Mouse (Mus musculus) frontal cortex, adult 2 months (tissue): ENCODE data around the gene Lrrc8b. TPM values are rescaled to one million over a fixed set of nuclear protein-coding genes. Genes with fewer than 3 reads are reported as not detected.
A peak's percentile ranks its signal among the peaks of the same experiment; 100 is the strongest.

Experiments
- DNase-seq, 2 experiments: peaks; one replicate each; pipeline ENCODE4 v3.0.0; 2022; ENCODE audit warnings: low spot score in 1 of 2; ENCODE audit errors: extremely low spot score in 1 of 2
- polyA plus RNA-seq: library from polyadenylated mRNA; depleted of rRNA; stranded (reverse); fragments of >200 nt; gene quantifications from 2 replicates; pipeline ENCODE4 v1.2.3, GENCODE M21; 2012

The Lrrc8b gene
- polyA plus RNA-seq, 1 experiment, result 39.9 TPM

DNA sequence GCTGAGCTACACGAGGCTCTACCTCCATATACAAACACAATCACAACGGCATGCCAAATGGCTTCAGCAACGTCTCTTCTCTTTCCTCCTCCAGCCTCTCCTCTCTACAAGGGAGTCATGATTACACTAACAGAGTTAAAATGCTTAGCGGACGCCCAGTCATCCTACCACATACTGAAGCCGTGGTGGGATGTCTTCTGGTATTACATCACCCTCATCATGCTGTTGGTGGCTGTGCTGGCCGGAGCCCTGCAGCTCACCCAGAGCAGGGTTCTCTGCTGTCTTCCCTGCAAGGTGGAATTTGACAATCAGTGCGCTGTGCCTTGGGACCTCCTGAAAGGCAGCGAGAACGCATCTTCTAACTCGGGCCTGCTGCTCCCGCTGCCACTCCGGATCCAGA is 64.1 kb downstream of the Lrrc8b start:
- DNase-seq, result no peak

DNA sequence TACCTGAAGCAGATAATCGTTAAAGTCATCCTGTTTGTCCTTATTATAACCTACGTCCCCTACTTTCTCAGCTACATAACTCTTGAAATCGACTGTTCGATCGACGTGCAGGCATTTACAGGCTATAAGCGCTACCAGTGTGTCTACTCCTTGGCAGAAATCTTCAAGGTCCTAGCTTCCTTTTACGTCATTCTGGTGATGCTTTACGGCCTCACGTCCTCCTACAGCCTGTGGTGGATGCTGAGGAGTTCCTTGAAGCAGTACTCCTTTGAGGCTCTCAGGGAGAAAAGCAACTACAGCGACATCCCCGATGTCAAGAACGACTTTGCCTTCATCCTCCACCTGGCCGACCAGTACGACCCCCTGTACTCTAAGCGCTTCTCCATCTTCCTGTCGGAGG is 65.0 kb downstream of the Lrrc8b start:
- no peak for DNase-seq

DNA sequence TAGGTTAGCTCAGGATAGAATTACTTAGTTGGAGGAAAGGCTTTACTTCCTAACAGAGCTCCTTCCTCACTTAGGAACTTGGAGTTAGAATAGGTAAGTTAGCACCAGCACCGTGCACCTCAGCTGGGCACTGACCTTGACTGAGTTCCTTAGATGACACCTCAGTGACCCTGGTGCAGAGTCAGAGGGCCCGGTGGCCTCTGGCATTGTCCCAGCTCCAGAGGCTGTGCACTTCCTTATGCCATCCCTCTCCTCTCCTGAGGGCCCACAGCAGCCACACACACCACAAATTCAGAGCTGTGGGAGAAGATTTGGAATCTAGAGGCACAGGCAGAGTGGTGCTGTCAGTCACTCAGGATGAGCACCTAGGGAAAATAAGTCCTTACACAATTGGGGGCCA is 68.1 kb downstream of the Lrrc8b start:
- DNase-seq, result no peak

DNA sequence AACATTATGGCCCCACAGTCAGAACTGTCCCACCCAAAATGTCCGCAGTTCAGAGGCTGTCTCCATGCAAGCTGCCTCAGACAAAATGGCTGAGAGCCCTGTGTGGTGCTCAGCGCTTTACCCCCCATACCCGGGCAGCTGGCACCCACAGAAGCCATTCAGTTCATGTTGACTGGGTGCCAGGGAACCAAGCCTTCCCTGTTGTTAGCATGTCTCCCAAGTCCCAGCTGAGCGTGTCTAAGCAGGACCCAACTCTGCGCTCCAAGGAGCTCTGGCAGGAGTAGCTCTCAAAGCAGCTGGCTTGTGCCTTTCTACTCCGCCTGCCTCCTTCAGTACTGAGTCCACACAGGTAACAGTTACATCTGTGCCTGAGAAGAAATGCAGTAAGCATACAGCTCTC is 68.7 kb downstream of the Lrrc8b start:
- no peak for DNase-seq

DNA sequence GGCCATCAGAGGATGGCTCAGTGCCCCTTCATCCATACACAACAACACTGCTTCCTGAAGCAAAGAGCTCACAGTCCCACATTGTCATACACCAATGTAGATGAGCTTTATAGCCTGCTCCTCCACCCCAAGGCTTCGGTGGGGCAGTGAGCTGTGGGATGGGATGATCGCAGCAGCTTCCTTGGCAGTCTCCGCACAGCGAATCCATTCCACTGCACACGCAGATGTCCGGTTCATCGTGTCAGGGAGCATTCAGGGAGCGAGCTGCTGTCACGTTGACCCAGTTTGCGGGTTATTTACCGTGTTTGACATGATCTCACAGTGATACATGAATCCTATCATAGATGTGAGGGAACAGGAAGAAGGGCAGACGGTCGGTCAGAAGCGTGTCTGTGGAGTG is 69.3 kb downstream of the Lrrc8b start:
- DNase-seq, result no peak

DNA sequence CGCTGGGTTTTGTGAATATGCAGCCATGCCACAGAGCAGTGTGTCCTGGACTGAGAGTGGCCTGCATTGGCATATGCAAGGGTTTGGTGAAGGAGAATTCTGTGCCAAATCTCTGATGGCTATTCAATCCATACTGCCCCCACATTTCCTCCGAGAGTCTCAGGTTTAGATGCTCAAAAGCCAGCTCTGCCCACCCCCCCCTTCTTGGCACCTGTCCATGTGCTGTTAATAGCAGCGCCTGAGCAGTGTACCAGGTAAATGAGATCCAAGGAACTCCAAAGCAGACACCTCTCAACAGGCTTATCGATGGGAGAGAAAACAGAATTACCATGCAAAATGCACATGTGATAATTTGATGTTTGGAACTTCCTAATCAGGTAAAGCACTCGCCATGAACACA is 74.6 kb downstream of the Lrrc8b start:
- DNase-seq, result no peak

DNA sequence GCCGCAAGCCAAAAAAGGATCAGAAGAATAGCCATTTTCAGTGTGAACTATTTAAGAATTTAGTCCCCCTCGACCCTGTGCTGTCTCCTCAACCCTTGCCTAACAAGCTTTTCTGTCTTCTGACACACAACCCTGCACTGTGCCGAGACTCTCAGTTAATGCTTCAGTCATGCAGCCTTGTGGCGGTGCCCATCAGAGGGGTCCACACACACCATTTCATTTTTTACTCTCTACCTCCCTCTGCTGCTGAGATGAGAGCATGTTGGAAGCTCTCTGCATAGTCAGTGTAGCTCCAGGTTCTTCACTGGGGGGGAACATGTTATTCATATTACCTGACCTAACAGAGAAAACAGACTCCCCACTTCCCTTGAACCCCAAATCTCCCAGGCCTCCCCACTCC is 75.8 kb downstream of the Lrrc8b start:
- peak in 1 of 2 experiments; percentile 48 for DNase-seq

DNA sequence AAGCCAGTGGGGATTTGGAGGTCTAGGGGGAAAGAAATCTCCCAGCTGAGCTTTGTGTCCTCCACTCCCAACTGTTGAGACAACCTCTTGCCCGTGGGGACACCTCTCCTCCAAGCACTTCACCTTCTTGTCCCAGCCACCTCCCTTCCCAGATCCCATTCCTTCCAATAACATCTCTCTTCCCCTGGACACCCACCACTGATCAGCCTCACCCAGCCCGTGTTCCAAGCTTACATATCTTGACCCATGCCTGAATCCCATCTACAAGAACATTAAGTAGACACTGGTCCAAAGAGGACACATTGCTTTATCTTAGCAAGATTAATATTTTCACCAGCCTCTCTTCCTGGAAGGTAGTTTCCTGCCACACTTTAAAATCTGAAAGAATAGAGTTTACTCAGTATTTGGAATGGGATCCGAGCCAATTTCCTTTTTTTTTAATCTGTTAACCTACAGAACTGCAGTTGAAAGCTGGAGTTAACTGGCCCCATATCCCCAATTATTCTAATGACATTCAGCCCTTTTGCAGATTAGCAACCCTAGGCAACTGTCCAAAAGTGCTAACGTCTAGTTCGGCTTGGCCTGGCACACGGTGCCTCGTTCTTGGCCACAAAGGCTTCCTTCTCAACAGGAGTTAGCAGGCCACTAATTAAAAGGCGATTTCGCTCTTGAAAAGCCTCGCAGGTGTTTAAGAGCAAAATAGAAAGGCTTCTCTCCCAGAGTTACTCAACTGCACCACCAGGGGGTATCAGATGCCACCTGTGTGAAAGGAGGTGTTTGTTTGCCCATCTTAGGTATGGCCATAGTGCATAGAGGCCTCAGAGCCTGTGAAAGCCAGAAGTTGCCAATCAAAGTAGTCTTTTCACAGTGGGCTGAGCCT is 77.0 kb downstream of the Lrrc8b start:
- DNase-seq, result peak in 1 of 2 experiments; percentile 54

DNA sequence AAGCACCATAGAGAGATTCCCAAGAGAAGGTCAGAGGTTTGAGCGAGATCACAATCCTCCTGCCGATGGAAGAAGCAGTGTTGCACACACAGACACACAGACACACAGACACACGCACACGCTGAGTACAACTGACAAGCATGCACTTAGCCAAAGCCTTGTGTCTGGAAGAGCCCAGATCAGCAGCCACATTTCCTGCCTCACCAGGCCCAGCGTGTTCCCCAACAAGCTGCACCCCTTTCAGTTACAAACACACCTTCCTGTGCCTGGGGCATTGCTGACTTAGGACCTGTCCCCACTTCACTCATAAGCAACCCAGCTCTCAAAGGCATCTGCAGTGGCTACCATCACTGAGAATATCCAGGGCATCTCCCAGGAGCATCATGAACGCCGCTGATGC is 77.8 kb downstream of the Lrrc8b start:
- no peak for DNase-seq

DNA sequence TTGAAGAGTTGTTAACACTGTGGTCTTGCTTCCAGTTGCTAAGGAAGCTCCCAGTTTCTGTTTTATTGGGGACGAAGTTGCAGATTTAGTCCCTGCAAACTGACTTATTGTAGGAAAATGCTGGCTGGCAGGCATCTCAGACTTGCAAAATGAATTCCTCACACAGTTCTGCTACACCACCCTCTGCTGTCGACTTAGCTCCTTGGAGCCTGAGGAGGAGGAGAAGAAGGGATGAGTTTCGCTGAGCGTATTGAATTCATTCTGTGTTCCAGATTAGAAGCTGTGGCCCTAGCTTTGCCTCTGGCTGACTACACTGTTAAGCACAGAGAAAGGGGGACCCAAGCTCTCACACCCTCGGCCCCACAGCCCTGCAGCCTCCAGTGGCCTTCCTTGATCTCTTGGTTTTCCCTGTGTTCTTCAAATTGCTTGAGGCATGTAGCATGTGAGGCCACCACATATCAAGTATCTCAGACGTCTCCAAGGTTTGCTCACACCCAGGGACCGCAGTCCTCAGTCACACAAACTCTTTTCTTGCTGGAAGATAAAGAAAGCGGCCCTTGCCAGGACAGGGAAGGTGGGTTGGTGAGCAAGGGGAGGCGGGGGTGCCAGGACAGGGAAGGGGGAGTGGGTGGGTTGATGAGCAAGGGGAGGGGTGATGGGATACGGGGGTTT is 78.8 kb downstream of the Lrrc8b start:
- DNase-seq, result peak; percentile 56 to 74

DNA sequence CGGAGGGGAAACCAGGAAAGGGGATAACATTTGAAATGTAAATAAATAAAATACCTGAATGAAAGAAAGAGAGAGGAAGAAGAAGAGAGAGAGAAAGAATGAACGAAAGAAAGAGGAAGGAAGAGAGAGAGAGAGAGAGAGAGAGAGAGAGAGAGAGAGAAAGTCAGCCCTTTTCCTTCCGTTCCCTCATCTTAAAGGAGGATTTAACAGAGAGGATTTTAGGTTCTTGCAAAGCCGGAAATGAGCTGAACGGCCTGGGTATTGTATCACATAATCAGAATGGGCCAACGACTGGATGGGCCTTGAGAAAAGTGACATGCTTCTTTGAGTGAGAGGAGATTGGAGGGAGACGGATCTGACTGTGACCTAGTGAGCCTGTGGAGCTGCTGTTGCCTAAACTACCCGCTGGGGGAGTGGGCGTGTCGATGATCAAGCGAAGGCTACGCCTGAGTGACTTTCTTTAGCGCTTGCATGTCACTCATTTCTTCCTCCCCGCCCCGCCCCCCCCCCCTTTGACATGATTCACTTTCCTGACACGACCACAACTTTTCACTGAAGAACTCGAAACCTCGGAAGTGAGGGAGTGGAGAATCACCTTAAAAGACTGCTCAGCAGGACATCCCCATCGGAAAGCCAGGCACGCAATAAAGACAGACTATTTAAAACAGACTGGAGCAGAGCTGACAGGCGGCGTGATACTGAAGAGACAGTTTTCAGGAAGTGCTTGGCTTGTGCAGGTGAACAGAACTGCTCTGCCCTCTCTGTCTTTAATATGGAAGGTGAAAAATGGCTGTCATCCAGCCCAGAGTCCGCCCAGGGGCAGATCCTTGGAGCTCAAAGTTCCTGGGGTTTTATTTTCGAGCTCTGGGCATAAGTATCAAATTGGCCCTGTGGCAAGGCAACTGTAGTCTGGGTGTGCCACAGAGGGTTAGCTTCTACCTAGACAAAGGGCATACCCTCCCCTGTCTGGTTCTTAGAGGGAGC is 79.6 kb downstream of the Lrrc8b start:
- DNase-seq, result peak in 1 of 2 experiments; percentile 70

DNA sequence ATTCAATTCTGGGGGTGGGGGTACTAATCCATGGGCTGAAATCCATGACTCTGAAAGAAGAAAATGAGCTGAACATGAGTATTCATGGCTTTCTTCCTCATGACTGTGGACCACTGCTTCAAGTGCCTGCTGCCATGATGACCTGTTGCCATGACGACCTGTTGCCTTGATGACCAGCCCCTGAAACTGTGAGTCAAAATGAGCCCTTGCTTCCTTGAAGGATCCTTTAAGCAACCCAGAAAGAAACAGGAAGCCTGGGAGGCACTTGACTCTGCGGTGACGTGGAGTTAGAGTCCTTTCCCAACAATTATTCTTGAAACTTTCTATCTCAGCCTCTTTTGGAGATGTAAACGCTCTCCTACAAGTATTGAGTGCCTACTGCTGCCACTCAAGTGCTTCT is 80.6 kb downstream of the Lrrc8b start:
- no peak for DNase-seq

DNA sequence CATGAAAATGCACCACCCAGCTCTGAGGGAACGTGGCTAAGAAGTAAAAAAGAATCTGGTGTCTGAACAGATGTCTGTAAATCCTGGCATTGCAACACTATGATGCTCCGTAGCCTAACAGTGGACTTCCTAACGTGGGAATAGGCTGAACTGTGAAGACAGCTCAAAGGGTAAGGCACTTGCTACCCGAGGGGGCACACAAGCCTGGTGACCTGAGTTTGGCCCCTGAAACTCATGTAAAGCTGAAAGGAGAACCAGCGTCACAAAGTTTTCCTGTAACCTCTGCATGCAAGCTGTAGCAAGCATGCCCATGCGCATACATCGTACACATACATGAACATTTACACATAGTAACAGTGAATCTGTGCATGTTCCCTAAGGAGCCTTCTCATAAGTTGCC is 81.0 kb downstream of the Lrrc8b start:
- DNase-seq, result no peak

DNA sequence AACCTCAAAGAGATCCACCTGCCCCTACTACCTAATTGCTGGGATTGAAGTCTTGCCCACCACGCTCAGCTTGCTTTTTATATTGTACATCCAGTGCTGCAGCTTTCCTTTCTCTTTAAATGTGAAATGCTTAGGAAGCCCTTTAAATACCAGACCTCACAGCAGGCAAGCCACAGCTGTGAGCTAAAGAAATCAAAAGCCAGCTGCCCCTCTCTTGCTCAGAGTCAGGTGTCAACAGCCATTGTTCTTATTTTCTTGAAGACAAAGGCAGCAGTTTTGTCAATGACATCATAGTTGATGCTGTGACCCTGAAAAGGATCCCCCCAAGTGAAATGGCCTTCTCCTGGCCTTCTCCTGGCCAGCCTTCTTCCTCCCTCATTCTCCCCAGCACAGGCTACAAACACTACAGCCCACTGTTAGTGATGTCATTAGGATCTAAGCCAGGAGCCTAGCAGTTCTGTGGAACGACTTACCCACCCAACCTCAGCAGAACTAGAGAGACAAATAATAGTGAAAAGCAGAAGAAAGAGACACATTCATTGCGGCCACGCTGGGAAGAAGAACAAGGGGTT is 82.9 kb downstream of the Lrrc8b start:
- DNase-seq, result no peak

DNA sequence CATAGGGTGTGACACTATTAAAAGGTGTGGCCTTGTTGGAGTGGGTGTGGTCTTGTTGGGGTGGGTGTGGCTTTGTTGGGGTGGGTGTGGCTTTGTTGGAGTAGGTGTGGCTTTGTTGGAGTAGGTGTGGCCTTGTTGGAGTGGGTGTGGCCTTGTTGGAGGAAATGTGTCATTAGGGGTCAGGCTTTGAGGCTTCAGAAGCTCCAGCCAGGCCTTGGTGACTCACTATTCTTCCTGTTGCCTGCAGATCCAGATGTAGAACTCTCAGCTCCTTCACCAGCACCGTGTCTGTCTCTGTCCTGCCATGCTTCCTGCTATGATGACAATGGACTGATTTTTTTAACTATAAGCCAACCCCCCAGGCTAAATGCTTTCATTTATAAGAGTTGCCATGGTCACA is 83.8 kb downstream of the Lrrc8b start:
- no peak for DNase-seq

DNA sequence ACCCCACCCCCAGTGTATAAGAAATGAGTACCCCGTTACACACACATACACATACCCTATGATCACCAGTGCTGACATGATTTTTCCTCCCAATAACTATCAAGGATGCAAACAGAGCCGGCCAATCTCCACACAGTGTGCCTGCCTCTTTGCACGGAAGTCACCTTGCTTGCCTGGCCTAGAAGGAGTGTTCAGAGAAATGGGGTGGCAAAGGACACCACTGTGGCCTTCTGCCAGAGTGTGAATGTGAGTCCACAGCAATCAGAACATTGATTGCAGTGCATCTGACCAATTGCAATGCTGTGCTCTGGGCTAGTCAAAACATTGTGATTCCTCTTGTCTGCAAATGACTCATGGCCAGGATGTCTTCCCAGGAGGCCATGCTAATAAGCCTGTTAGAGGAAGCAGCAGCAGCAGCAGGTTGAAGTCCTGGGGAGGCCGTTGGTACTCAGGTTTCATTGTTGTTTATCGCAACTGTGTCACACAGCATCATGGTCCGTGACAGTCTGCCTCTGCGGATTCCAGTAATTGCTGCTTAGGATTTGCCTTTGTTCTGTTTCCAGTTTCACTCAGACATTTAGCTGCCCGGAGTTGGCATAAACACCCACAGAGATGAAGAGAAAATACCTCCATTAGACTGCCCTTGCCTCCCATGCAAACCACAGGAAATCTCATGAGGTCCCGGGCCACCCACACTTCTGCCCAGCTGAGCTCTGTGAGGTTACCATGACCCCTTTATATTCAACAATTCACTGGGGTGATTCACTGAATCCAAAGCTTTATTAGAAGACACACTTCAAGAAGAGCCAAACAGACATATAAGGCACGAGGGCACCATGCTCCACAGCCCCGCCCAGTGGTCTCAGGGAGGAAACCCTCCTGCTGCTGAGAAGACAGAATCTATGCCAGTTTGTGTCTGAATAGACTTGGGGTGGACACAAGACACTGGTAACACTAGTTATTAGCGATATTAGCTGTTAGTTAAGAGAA is 84.9 kb downstream of the Lrrc8b start:
- DNase-seq, result no peak

DNA sequence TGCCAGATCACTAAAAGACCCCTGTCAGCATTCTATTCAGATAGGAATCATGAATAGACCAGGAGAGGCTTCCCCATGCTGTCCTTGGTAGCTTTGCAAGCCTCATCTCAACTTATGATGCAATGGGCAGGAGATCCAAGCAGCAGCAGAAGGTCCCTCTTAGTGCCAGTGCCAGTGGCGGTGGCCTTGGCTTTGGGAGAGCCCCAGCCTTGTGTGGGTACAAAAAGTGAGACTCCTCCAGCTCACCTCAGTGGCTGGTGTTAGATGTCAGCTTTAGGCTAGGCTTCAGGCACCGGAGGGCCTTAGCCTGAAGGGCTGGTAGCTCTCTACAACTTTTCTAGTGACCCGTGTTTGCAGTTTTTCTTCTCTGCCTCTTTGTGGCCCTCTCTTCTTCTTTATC is 85.6 kb downstream of the Lrrc8b start:
- no peak for DNase-seq

DNA sequence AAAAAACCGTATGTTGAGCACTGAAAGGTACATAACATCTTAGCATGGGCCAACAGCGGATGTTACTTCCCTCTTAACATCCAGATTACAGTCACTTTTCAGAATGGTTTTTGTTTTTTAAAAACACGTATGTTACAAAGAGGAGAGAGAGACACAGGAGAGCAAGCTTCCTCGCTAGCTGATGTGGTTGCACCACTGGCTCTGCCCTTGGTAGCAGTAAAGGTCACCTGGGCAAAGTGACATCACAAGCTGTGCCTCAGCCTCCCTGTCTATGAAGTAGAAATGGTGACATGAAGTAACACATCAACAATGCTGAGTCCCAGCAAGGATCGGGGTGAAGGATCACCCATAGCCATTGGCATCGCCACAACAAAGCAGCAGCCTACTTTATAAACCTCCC is 93.2 kb downstream of the Lrrc8b start:
- DNase-seq, result no peak

DNA sequence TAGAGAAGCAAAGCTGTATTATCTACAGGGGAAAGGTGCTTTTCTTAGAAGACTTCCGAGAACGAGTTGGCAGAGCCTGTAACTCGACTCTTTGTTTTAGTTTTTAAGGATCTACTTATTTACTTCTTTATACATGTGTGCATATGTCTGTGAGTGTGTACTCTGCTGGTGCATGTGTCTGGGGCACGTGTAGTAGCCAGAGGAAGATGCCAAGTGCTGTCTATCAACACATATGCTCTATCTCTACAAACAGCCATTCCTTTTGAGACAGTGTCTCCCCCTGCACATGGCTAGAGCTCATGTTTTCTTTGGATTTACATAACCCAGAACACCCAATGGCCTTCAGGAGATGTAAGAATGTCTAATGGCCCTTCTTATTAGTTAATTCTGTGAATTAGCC is 96.7 kb downstream of the Lrrc8b start:
- no peak for DNase-seq
